Mouse (Mus musculus) embryonic stem cell, embryonic (primary cell): ENCODE measurements around the gene Syngap1.

ENCODE experiments used
- CTCF ChIA-PET, 4 experiments: fragments of 300-600 bp in 2 of 4; fragments of 350-600 bp in 2 of 4; sonication (Branson Sonifier 250); formaldehyde crosslinking; loops; one replicate each; lab custom pipeline; 2022; ENCODE audit warnings: inconsistent platforms in 2 of 4; lab: Charles Lee
- POLR2A ChIA-PET, 4 experiments: fragments of 300-600 bp in 2 of 4; fragments of 350-600 bp in 2 of 4; sonication (Branson Sonifier 250); formaldehyde crosslinking; loops; one replicate each; lab custom pipeline; 2022; ENCODE audit warnings: antibody characterized with exemption in 4 of 4, inconsistent platforms in 1 of 4; lab: Charles Lee

Gene Syngap1

DNA sequence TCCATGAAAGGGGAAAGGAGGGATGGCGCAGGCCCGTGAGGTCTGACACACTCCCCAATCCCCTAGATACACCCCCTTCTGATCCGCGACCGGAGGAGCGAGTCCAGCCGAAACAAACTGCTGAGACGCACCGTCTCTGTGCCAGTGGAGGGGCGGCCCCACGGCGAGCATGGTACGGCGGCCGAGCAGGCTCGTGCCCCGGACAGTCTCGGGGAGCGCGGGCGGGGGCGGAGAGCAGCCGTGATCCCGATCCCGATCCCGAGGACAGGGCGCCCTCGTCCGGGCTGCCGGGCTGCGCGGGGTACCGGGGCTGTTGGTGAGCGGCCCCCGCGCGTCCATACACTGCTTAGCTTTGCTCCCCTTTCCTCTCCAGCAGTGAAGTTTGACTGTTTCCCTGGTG lies 5.5 kb downstream of the Syngap1 start:
- CTCF ChIA-PET, result interaction anchor here in 2 of 4 experiments (0.7 to 1.3 kb wide), 4 partner anchors 14 to 283 kb away, joined by 3 read pairs; partner anchors contain the start of genes Atp6v0e (in 1 of the 2), Kifc5b (in 1 of the 2) and Phf1 (in 1 of the 2)

DNA sequence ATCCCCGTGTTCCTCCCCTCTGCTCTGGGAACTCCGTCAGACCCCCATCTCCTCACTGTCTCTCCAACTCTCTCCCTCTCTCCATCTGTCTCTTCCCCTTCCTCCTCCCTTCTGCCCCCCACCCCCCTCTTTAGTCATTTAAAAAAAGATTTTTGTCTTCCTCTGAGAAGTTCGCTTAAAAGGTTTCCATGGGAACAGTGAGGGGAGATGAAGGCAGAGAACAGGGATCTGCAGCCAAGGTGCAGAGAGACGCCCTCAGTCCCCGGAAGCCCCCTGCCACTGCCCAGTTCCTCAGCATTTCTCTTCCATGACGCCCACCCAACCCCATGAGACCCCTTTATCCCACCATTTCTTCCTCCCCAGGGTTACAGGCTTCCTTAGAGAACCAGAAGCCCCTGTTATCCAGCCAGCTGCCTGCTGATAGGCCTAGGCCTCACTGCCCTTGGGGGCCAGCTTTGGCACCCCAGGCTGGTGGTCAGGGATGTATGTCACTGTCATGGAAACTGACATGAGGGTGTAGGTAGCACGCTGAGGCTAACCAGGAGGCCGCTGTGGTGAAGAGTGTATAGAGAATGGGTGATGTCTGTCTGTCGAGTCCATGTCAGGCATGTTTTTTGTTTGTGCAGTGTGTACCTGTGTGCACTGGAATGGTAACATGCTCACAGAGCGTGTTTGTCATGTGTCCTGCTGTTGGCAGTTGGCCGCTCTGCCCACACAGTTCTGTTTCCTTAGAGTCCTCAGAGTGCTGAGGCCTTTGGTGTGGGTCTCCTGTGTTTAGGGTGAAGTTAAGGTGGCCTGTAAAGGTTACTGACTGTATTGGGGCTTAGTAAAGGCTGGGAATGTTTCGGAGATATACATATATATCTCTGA lies 6.4 kb downstream of the Syngap1 start:
- POLR2A ChIA-PET, result interaction anchor here in 3 of 4 experiments (0.6 to 2.1 kb wide), 7 partner anchors 8 to 187 kb away, joined by 3 to 11 read pairs (median 4); partner anchors contain the start of genes Cuta (in 2 of the 3), Phf1 (in 1 of the 3) and Zbtb9 (in 1 of the 3)

More for the DNA sequence above, 5.5 kb downstream of the Syngap1 start:
- POLR2A ChIA-PET, result interaction anchor here in 2 of 4 experiments (0.6 to 2.1 kb wide), 10 partner anchors 11 to 541 kb away, joined by 3 to 9 read pairs (median 4); partner anchors contain the start of genes Kifc5b (in 1 of the 2), Phf1 (in 1 of the 2) and Zbtb9 (in 1 of the 2)

DNA sequence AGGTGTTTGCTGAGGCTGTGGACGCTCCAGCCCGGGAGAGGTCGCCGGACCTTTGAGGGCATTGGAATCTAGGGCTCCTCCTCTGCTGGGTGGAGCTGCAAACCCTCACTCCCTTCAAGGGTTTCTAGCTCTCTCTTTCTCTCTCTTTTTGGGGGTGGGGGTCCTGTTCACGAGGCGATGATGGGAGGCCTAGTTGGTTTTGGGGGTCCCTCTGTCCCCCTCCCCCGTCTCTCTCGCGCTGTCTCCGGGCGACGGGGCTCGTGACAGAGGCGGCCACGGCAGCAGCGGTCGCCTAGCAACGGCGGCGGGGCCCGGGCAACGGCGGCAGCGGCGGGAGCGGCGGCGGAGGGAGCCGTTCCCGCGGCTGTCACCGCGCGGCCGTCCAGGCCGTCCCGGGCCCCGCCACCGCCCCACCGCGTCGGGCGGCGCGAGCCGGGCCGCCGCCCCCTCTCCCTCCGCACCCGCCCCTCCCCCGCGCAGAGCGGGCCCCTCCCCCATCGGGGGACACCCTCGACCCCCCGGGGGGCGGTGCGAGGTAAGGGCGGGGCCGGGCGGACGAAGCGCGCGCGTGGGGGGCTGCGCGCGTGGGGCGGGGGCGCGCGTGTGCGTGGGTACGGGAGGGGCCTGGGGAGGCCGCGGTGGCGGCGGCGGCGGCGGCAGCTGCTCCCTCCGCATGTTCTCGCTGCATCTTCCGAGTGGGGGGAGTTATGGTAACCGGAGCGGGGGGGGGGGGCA lies 7.4 kb downstream of the Syngap1 start:
- CTCF ChIA-PET, result interaction anchor here in 3 of 4 experiments (0.5 to 1.0 kb wide), 7 partner anchors 10 to 496 kb away, joined by 3 to 11 read pairs (median 4); partner anchors contain the start of gene Zbtb9 (in 1 of the 3)
- POLR2A ChIA-PET, result interaction anchor here in 3 of 4 experiments (0.6 to 1.4 kb wide), 9 partner anchors 8 to 720 kb away, joined by 3 to 16 read pairs (median 4); partner anchors contain the start of gene Cuta (in 2 of the 3)

More for the DNA sequence above, 6.4 kb downstream of the Syngap1 start:
- CTCF ChIA-PET, result interaction anchor here in 2 of 4 experiments (0.7 to 1.3 kb wide), 5 partner anchors 15 to 284 kb away, joined by 3 to 4 read pairs (median 3); partner anchors contain the start of genes Atp6v0e (in 1 of the 2), Kifc5b (in 1 of the 2), Phf1 (in 1 of the 2) and Zbtb9 (in 1 of the 2)

GRCm38 (mm10) chr17:26949051-26949577 lies 8.1 kb downstream of the Syngap1 start:
- CTCF ChIA-PET, result interaction anchor here in 2 of 4 experiments (0.5 to 1.2 kb wide), 4 partner anchors 10 to 241 kb away, joined by 3 read pairs; partner anchors contain the start of gene Zbtb9 (in 1 of the 2)
- POLR2A ChIA-PET, result interaction anchor here in 2 of 4 experiments (0.8 to 1.9 kb wide), 6 partner anchors 10 to 16 kb away, joined by 3 to 6 read pairs (median 4); partner anchors contain the start of genes Phf1 (in 2 of the 2) and Cuta (in 1 of the 2)

DNA sequence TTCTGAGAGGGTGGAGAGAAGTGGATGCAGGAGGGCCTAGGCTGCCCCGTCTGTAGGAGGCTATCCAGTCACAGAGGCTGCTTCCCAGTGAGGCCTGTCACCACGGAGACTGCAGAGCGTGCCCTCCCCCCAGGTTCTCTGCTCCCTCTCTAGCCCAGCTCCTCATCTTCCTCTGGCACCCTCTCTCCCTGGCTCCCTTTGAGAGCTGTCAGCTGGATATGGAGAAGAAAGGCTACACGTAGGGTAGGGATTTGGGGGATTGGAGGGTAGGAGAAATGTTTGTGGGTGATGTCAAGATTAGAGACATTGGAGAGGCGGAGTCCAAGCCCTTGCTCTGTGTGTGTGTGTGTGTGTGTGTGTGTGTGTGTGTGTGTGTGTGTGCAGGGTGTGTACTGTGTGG lies 8.8 kb downstream of the Syngap1 start:
- ChIA-PET CTCF (interaction anchor here in 2 of 4 experiments (1.0 to 1.2 kb wide), 3 partner anchors 9 to 23 kb away, joined by 3 read pairs; partner anchors contain the start of gene Zbtb9 (in 1 of the 2)), POLR2A (interaction anchor here in 2 of 4 experiments (0.6 to 1.9 kb wide), 6 partner anchors 9 to 28 kb away, joined by 3 to 6 read pairs (median 4); partner anchors contain the start of genes Phf1 (in 2 of the 2) and Cuta (in 1 of the 2))

DNA sequence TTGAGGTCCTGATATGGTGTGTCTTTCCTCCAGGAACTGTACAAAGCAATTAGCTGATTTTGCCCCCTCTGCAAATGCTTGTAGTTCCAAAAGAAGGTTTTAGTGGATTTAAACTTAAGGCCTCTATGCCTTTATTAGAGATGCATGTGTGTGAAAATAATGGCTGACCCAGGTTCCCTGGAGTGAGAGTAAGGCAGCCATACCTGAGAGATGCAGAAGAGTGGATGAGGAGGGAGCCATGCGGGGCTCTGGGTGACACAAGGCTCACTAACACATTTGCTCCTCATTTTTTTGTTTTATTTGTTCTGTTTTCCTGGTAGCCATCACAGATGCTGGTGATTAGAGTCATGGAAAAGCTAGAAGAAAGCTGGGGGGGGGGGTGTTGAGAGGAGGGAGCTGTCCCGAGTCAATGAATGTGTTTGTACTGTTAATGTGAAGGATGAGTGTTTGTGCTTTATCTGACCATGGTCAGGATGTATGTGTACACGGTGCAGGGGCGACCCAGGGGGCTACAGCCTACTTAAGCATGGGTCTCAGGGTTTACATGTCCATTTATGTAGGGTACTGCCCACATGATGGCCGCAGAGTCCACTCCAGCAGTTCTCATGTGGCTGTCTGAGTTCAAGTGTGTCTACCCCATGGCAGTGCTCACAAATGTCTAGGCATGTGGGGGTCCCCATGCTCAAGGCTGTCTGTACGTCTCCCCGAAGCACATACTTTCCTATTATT lies 9.7 kb downstream of the Syngap1 start:
- POLR2A ChIA-PET, result interaction anchor here in 2 of 4 experiments (0.5 to 2.3 kb wide), 7 partner anchors 11 to 903 kb away, joined by 3 to 11 read pairs (median 6); partner anchors contain the start of genes Cuta (in 2 of the 2) and Phf1 (in 1 of the 2)
- CTCF ChIA-PET, result interaction anchor here in 1 of 4 experiments (1.2 kb wide), 1 partner anchor 22 kb away, joined by 3 read pairs; the partner anchor contains the start of gene Zbtb9

- CTCF ChIA-PET, result interaction anchor here in 1 of 4 experiments (0.7 kb wide), 1 partner anchor 1247 kb away, joined by 11 read pairs; no protein-coding TSS in a partner anchor
- POLR2A ChIA-PET, result interaction anchor here in 3 of 4 experiments (0.5 to 2.3 kb wide), 13 partner anchors 10 to 903 kb away, joined by 3 to 11 read pairs (median 5); partner anchors contain the start of genes Cuta (in 2 of the 3) and Zbtb9 (in 1 of the 3)
Observed at GRCm38 (mm10) chr17:26951406-26951805, 10.4 kb downstream of the Syngap1 start.

GRCm38 (mm10) chr17:26951952-26952877 lies 11.2 kb downstream of the Syngap1 start:
- ChIA-PET POLR2A (interaction anchor here in 3 of 4 experiments (0.6 to 2.3 kb wide), 21 partner anchors 9 to 662 kb away, joined by 3 to 11 read pairs (median 5); partner anchors contain the start of genes Cuta (in 2 of the 3) and Zbtb9 (in 2 of the 3)), CTCF (interaction anchor here in 2 of 4 experiments (0.5 to 1.2 kb wide), 3 partner anchors 12 to 1246 kb away, joined by 5 to 11 read pairs (median 9); no protein-coding TSS in a partner anchor)

DNA sequence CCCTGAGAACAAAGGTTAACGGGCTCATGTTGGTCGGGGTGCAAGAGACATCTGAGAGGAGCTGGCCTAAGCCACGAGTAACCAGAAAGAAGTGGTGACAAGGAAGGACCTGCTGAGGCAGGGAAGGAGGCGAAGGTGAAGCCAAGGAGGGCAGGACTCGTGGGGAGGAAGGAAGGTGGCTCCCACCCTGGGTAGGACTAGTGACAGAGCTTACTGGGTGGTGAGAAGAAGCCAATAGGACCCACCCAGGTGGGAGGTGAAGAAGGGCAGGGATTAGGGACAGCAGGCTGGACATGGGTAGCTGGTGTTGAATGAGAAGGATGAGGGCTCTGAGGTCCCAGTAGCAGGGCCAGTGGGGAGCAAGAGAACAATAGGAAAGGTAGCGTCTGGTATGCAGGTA lies 12.1 kb downstream of the Syngap1 start:
- ChIA-PET POLR2A (interaction anchor here in 2 of 4 experiments (0.5 to 1.9 kb wide), 12 partner anchors 8 to 152 kb away, joined by 3 to 10 read pairs (median 4); partner anchors contain the start of genes Cuta (in 1 of the 2) and Zbtb9 (in 1 of the 2)), CTCF (interaction anchor here in 2 of 4 experiments (0.5 to 1.2 kb wide), 2 partner anchors 11 to 16 kb away, joined by 5 to 9 read pairs; no protein-coding TSS in a partner anchor)

DNA sequence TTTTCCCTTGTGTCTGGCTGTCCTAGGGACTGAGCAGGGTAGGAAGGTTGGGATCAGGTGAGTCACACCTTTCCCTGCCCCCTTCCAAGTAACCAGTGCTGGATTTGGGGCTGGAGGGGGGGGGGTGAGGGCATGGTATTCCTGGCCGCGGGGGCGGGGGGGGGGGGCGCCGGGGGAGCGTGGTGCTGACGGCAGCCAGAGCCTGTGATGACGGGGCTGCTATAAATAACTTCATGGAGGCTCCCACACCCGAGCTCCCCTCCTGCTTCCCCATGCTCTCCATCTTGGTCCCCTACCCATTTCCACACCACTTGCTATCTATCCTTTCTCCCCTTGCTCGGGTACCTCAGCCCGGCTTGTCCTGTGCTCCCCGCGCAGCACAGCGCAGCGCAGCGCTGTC lies 12.7 kb downstream of the Syngap1 start:
- POLR2A ChIA-PET, result interaction anchor here in 1 of 4 experiments (0.7 to 1.9 kb wide), 5 partner anchors 7 to 69 kb away, joined by 3 to 4 read pairs (median 3); no protein-coding TSS in a partner anchor

GRCm38 (mm10) chr17:26956309-26956708 lies 15.3 kb downstream of the Syngap1 start:
- CTCF ChIA-PET, result no interaction called here
- POLR2A ChIA-PET, result interaction anchor here in 3 of 4 experiments (0.5 to 1.3 kb wide), 5 partner anchors 8 to 58 kb away, joined by 3 to 5 read pairs (median 4); partner anchors contain the start of genes Cuta (in 1 of the 3) and Kifc5b (in 1 of the 3)

More for the DNA sequence above, 12.7 kb downstream of the Syngap1 start:
- CTCF ChIA-PET, result interaction anchor here in 1 of 4 experiments (1.2 kb wide), 1 partner anchor 10 kb away, joined by 5 read pairs; no protein-coding TSS in a partner anchor

- CTCF ChIA-PET, result interaction anchor here in 1 of 4 experiments (0.6 kb wide), 1 partner anchor 82 kb away, joined by 8 read pairs; no protein-coding TSS in a partner anchor
- POLR2A ChIA-PET, result interaction anchor here in 2 of 4 experiments (0.7 to 1.3 kb wide), 3 partner anchors 17 to 59 kb away, joined by 3 to 5 read pairs (median 4); partner anchors contain the start of genes Cuta (in 1 of the 2) and Kifc5b (in 1 of the 2)
Observed at GRCm38 (mm10) chr17:26956895-26957294, 15.8 kb downstream of the Syngap1 start.

- ChIA-PET POLR2A (interaction anchor here in 2 of 4 experiments (1.0 to 1.3 kb wide), 3 partner anchors 8 to 37 kb away, joined by 3 to 4 read pairs (median 4); partner anchors contain the start of gene Cuta (in 1 of the 2)), CTCF (interaction anchor here in 1 of 4 experiments (0.9 kb wide), 1 partner anchor 44 kb away, joined by 3 read pairs; no protein-coding TSS in a partner anchor)
Observed at GRCm38 (mm10) chr17:26957872-26958271, 16.8 kb downstream of the Syngap1 start.

DNA sequence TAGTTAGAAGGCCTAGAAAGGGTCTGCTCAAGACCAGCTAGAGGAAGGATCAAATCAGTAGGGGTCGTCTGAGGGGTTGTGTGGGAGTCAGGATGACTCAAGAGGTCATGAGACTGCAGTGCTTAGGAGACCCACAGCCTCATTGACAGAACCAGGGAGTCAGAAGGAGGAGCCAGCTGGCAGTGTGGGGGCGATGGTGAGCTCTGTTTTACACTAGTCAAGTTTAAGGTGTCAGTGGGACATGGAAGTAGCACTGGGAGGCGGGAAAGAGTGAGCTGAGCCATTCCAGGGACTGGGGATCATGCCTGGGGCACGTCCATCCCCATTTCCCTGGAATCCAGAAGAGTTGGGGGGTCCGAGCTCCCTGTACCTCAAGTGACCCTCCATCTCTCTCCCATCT lies 17.8 kb downstream of the Syngap1 start:
- ChIA-PET CTCF (interaction anchor here (0.5 to 1.5 kb wide), 9 partner anchors 9 to 254 kb away, joined by 3 to 6 read pairs (median 4); partner anchors contain the start of gene Kifc5b (in 1 of the 4)), POLR2A (interaction anchor here in 2 of 4 experiments (0.8 to 1.3 kb wide), 5 partner anchors 9 to 69 kb away, joined by 3 to 10 read pairs (median 4); partner anchors contain the start of genes Cuta (in 1 of the 2) and Zbtb9 (in 1 of the 2))
